Mouse (Mus musculus) hindbrain, postnatal 0 days (tissue): Measurements from ENCODE around the gene Tet1. TPM values are rescaled to one million over a fixed set of nuclear protein-coding genes. Genes with fewer than 3 reads are reported as not detected.

ENCODE experiments used
- ATAC-seq: fragments of 200-750 bp; cut with Nextera tagmentation; 2 replicates; pipeline ENCODE4 v1.8.0; 2017; ENCODE audit warnings: mild to moderate bottlenecking, moderate TSS enrichment, moderate library complexity
- DNase-seq: peaks from one replicate; pipeline ENCODE4 v3.0.0-alpha.2; 2015; ENCODE audit warnings: low spot score
- H3K27ac ChIP-seq: fragments of 300-500 bp; sonication (generic); 2 replicates; pipeline ENCODE4 v1.5.1; 2014; ENCODE audit warnings: mild to moderate bottlenecking
- H3K27me3 ChIP-seq: fragments of 300-500 bp; sonication (generic); 2 replicates; pipeline ENCODE4 v1.6.1; 2014; ENCODE audit warnings: low read length, mixed read lengths; ENCODE audit not compliant: insufficient read depth
- H3K36me3 ChIP-seq: fragments of 300-500 bp; sonication (generic); 2 replicates; pipeline ENCODE4 v1.6.1; 2014; ENCODE audit warnings: low read length, mixed read lengths; ENCODE audit not compliant: insufficient read depth
- H3K4me1 ChIP-seq: fragments of 300-500 bp; sonication (generic); 2 replicates; pipeline ENCODE4 v1.6.1; 2014; ENCODE audit warnings: antibody characterized with exemption, low read length, mixed read lengths; ENCODE audit not compliant: insufficient read depth
- H3K4me2 ChIP-seq: fragments of 300-500 bp; sonication (generic); 2 replicates; pipeline ENCODE4 v1.6.1; 2014; ENCODE audit warnings: low read depth, mild to moderate bottlenecking, low read length, moderate library complexity, mixed read lengths
- H3K4me3 ChIP-seq: fragments of 300-500 bp; sonication (generic); 2 replicates; pipeline ENCODE4 v1.5.1; 2014; ENCODE audit warnings: low read length
- H3K9ac ChIP-seq: fragments of 300-500 bp; sonication (generic); replicated peaks from 2 replicates; pipeline ENCODE4 v1.6.1; 2014; ENCODE audit warnings: mild to moderate bottlenecking, low read length, moderate library complexity, mixed read lengths
- H3K9me3 ChIP-seq: fragments of 300-500 bp; sonication (generic); 2 replicates; pipeline ENCODE4 v1.6.1; 2016; ENCODE audit warnings: low read length, mixed read lengths
- CTCF ChIP-seq: IDR thresholded peaks from 2 replicates; pipeline ENCODE4 v1.5.1; 2016; ENCODE audit warnings: antibody characterized with exemption, control low read depth, low read depth
- WGBS: fragments of 180-500 bp; shearing (Covaris S2); extraction: QIAGEN DNeasy Blood & Tissue Kit; methylation state at CpG from one replicate; pipeline ENCODE4 v1.1.7; 2014; 5-methylcytosine and 5-hydroxymethylcytosine counted together
- polyA plus RNA-seq: library from polyadenylated mRNA; unstranded; fragments of >200 nt; fragmentation: Nextera tagmentation; extraction: Ambion mirVana; gene quantifications from 2 replicates; pipeline ENCODE4 v1.2.1, GENCODE M21; 2015
- total RNA-seq: library from RNA; depleted of rRNA; stranded (reverse); fragments of >200 nt; gene quantifications from 2 replicates; pipeline ENCODE4 v1.2.3, GENCODE M21; 2014

Gene Tet1
- total and polyA plus RNA-seq, 2 experiments from 2014 or later: 32.2 to 39.5 TPM

DNA sequence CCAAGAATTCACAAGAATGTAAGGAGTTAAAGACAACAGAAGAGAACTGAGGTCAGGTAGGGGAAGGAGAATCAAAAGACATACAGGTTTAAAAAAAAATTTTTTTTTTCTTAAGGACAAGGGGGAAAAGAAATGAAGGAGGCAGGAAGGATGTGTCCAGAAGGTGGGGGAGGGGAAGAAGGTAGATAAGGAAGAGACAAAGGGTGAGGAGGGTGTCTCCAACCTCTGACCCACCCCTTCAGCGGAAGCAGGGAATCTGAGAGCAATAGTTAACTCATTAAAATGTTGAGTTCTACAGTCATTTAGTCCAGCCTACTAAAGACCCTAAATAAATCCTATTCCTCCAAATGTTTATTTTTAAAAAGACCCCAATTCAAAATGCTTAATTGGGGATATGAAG lies 24.3 kb downstream of the Tet1 start:
- Histone ChIP-seq H3K27ac (no peak overlapping the region), H3K4me1 (no peaks in the 10 kb centered on the region), H3K27me3 (no peaks in the 10 kb centered on the region), H3K4me3 (no peak overlapping the region), H3K4me2 (no peak overlapping the region), H3K36me3 (no peaks in the 10 kb centered on the region), H3K9me3 (no peaks in the 10 kb centered on the region), H3K9ac (no peak overlapping the region)
- TF ChIP-seq CTCF: no peak
- ATAC-seq (no peak), DNase-seq (no peak)
- 64% methylated on average over 1 of the region's 1 CpGs for WGBS

DNA sequence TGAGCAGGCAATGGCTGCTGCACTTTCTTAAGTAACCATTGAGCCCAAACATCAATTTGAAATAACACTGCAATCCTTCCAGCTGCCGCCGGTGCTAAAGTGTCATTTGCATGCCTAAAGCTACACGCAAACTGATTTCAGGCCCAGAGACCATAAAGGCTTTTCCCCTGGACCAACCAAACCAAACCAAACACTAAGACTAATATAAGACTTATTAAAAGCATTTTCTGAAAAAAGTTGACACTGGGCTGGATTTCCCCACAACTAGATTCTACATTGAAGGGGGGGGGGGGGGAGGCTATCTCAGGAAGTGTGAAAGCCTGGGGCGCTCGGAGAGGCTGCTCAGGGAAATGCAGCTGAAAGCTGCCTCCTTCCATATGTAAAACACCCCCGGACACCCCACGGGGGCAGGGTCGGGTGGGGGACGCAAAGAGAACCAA lies 24.8 kb downstream of the Tet1 start:
- DNase-seq (peak; percentile 38), ATAC-seq (no peak)
- peak; percentile 33; the same call in 1 of the 2 replicates for TF ChIP-seq CTCF
- H3K4me2 ChIP-seq: no peak overlapping the region
- no peak overlapping the region for H3K4me3 ChIP-seq
- WGBS: 10% methylated on average over 9 of the region's 9 CpGs
- H3K27ac ChIP-seq: no peak overlapping the region
- H3K36me3 ChIP-seq: 0 out of 2 replicates have a peak, but pooled peaks cover 3% of the 10 kb centered on the region
- no peaks in the 10 kb centered on the region for H3K27me3 ChIP-seq
- no peak overlapping the region for H3K9ac ChIP-seq
- H3K4me1 ChIP-seq: no peaks in the 10 kb centered on the region
- no peaks in the 10 kb centered on the region for H3K9me3 ChIP-seq

DNA sequence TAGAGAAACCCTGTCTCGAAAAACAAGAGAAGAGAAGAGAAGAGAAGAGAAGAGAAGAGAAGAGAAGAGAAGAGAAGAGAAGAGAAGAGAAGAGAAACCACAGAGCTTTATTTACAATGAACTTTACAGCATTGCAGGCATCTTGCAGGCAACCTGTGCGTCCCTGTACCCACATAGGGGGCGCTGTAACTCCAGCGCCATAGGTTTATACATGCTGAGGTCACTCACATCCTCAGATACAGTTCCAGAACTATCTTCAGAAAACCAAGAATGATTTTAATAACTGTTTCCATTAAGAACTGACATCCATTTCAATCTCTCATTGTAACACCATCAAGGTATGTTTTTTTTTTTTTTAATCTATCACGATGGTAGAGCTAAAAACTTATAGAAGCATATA lies 27.6 kb downstream of the Tet1 start:
- no peak overlapping the region for H3K4me2 ChIP-seq
- no peak overlapping the region for H3K9ac ChIP-seq
- no peaks in the 10 kb centered on the region for H3K27me3 ChIP-seq
- H3K27ac ChIP-seq: no peak overlapping the region
- ATAC-seq: no peak
- no peaks in the 10 kb centered on the region for H3K9me3 ChIP-seq
- H3K36me3 ChIP-seq: 0 out of 2 replicates have a peak, but pooled peaks cover 3% of the 10 kb centered on the region
- H3K4me3 ChIP-seq: no peak overlapping the region
- 51% methylated on average over 5 of the region's 5 CpGs for WGBS
- DNase-seq: peak; percentile 26
- no peaks in the 10 kb centered on the region for H3K4me1 ChIP-seq
- peak; percentile 44 for TF ChIP-seq CTCF

DNA sequence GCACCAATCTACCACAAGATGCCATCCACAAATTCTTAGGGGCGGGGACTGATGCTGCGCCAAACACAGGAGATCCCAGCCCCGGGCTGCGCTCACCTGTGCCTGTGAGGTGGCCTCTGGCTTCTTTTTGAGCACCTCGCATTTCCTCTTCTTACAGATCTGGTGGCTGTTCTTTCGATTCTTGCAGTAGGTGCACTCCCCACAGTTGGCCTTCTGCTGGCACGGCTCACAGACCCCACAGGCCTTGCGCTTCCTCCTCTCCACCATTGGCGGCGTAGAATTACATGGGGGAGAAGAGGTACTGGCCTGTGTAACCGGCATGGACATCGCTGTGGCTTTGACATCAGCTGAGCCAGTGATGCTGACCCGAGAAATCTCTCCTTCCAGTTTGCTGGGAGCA lies 30.7 kb downstream of the Tet1 start:
- no peak for TF ChIP-seq CTCF
- ATAC-seq: no peak
- WGBS: 92% methylated on average over 13 of the region's 13 CpGs
- no peak overlapping the region for H3K27ac ChIP-seq
- DNase-seq: no peak
- no peaks in the 10 kb centered on the region for H3K4me1 ChIP-seq
- no peak overlapping the region for H3K4me2 ChIP-seq
- H3K9me3 ChIP-seq: no peaks in the 10 kb centered on the region
- H3K36me3 ChIP-seq: 0 out of 2 replicates have a peak, but pooled peaks cover 3% of the 10 kb centered on the region
- H3K4me3 ChIP-seq: no peak overlapping the region
- no peak overlapping the region for H3K9ac ChIP-seq
- H3K27me3 ChIP-seq: no peaks in the 10 kb centered on the region

DNA sequence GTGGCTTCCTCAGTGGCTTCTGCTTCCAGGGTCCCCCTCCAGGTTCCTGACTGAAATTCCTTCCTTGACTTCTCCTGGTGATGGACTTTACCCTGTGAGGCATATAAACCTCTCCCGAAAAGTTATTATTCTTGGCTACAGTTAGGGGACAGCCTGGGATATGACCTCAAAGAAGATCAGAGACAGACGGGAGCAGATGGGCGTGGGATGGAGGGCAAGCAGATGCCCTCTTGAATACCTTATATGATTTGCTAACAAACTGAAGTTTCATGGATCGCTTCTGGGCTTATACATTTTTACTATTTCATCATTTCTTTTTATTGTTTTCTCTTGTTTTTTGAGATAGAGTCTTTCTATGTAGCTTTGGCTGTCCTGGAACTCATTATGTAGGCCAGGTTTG lies 33.2 kb downstream of the Tet1 start:
- no peak for TF ChIP-seq CTCF
- Histone ChIP-seq H3K9me3 (no peaks in the 10 kb centered on the region), H3K9ac (no peak overlapping the region), H3K4me2 (no peak overlapping the region), H3K27me3 (no peaks in the 10 kb centered on the region), H3K27ac (no peak overlapping the region), H3K4me1 (no peaks in the 10 kb centered on the region), H3K4me3 (no peak overlapping the region), H3K36me3 (0 out of 2 replicates have a peak, but pooled peaks cover 3% of the 10 kb centered on the region)
- WGBS: 90% methylated on average over 4 of the region's 4 CpGs
- ATAC-seq: no peak
- DNase-seq: no peak

DNA sequence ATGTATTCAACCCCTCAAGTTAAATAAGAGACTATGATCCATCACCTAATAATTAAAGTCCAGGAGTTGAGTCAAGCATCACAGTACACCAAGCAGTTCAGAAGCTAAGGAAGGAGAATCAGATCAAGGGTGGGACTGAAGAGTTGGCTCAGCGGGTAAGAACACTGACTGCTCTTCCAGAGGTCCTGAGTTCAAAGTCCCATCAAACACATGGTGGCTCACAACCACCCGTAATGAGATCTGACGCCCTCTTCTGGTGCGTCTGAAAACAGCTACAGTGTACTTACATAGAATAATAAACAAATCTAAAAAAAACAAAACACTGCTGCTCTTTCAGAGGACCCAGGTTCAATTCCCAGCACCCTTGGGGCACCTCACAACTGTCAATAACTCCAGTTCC lies 34.0 kb downstream of the Tet1 start:
- Histone ChIP-seq H3K27ac (no peak overlapping the region), H3K4me2 (no peak overlapping the region), H3K9ac (no peak overlapping the region), H3K36me3 (0 out of 2 replicates have a peak, but pooled peaks cover 3% of the 10 kb centered on the region), H3K4me3 (no peak overlapping the region), H3K4me1 (no peaks in the 10 kb centered on the region), H3K9me3 (no peaks in the 10 kb centered on the region), H3K27me3 (no peaks in the 10 kb centered on the region)
- DNase-seq (no peak), ATAC-seq (no peak)
- WGBS: 80% methylated on average over 4 of the region's 4 CpGs
- TF ChIP-seq CTCF: no peak

GRCm38 (mm10) chr10:62866035-62866791 lies 42.6 kb downstream of the Tet1 start:
- DNase-seq: peak; percentile 69
- H3K27ac ChIP-seq: peak overlapping the region; percentile 97
- peaks cover 17% of the 10 kb centered on the region for H3K4me1 ChIP-seq
- no peaks in the 10 kb centered on the region for H3K36me3 ChIP-seq
- no peaks in the 10 kb centered on the region for H3K27me3 ChIP-seq
- H3K9me3 ChIP-seq: no peaks in the 10 kb centered on the region
- 11% methylated on average over 11 of the region's 11 CpGs for whole genome bisulfite sequencing
- peak overlapping the region; percentile 85 for H3K4me2 ChIP-seq
- TF ChIP-seq CTCF: peak; percentile 25; the same call in 1 of the 2 replicates
- H3K9ac ChIP-seq: peak overlapping the region; percentile 85
- peak overlapping the region; percentile 55 for H3K4me3 ChIP-seq
- ATAC-seq: peak; percentile 43
